Mouse (Mus musculus) bone marrow, adult 2 months (tissue): ENCODE measurements around the gene Gm10142.

ENCODE experiments used
- CTCF ChIP-seq: fragments of 200-500 bp; IDR thresholded peaks from 2 replicates; pipeline ENCODE4 v1.5.1; 2011; ENCODE audit warnings: low read length, control low read depth; ENCODE audit not compliant: control insufficient read depth, insufficient read depth
- POLR2A ChIP-seq: fragments of 200-500 bp; IDR thresholded peaks from 2 replicates; pipeline ENCODE4 v1.6.1; 2011; ENCODE audit warnings: low read depth, mild to moderate bottlenecking, control low read depth, low read length, borderline replicate concordance; ENCODE audit not compliant: control insufficient read depth

DNA sequence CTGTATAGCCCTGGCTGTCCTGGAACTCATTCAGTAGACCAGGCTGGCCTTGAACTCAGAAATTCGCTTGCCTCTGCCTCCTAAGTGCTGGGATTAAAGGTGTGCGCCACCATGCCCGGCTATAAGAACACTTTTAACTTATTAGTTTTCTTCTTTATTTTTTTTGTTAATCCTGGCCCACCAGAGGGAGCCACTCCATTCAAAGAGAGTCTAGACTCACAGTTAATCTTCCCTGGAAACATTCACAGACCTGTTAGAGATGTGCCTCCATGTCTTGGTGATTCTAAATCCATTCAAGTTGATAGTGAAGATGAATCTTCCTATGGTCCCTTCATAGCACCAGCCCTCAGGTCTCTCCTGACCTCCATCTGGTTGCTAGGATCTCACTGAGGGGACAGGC lies 5.8 kb upstream of the Gm10142 start:
- TF ChIP-seq POLR2A, result no peak
- no peak for TF ChIP-seq CTCF
